Mouse (Mus musculus) kidney, adult 2 months (tissue): ENCODE measurements at regions not wholly inside any gene's neighbourhood (a gene's known extent, or its start where the extent isn't known, plus 50 kb on each side); places are given as distances from the start of the nearest gene placed in this dataset.

Experiments used
- CTCF ChIP-seq: fragments of 200-500 bp; conservative IDR thresholded peaks from 2 replicates; pipeline ENCODE4 v1.5.1; 2011; ENCODE audit warnings: low read depth, mild to moderate bottlenecking, control low read depth, low read length, moderate library complexity, mixed read lengths; ENCODE audit not compliant: insufficient read depth, insufficient read length
- POLR2A ChIP-seq: fragments of 200-500 bp; IDR thresholded peaks from one replicate; pipeline ENCODE4 v1.6.1; 2011; ENCODE audit warnings: low read depth, low read length, control low read depth

DNA sequence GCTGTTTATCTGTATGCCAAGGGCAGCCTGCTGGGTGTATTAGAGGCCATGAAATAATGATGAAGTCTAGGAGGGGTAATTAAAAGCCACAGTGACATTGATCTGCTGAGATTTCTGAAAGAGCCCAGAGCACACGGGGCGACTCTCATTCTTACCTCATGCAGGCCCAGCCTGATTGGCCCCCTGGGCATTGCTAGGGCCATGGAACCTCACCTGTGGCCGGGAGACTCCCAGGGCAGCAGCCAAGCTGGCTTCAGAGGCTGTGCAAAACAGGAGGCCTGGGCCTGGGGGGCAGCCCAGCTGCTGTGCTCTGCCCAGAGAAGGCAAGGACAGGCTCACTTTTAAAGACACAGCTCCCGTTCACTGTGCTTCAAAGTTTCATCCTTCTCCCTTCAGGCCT lies 366.4 kb upstream of the 3110018I06Rik start:
- TF ChIP-seq POLR2A (no peak), CTCF (no peak)
